Mouse (Mus musculus) A20 (cell line): Measurements from ENCODE around the gene Smco1.

Experiments
- DNase-seq: peaks from one replicate; pipeline ENCODE4 v3.0.0-alpha.2; 2011; ENCODE audit warnings: low read depth, low spot score

Gene Smco1

GRCm38 (mm10) chr16:32311970-32312369 is 40.7 kb downstream of the Smco1 start:
- DNase-seq = no peak

GRCm38 (mm10) chr16:32312386-32312785 is 41.1 kb downstream of the Smco1 start:
- no peak for DNase-seq

- DNase-seq = no peak
These were observed 41.6 kb downstream of the Smco1 start for GRCm38 (mm10) chr16:32312859-32313258.

GRCm38 (mm10) chr16:32316601-32317000 is 45.3 kb downstream of the Smco1 start:
- no peak for DNase-seq

- DNase-seq = no peak
These were observed 52.7 kb downstream of the Smco1 start for GRCm38 (mm10) chr16:32323953-32324352.
